Mouse (Mus musculus) liver, embryonic 15.5 days (tissue): Measurements from ENCODE around the gene Tcte1. TPM values are rescaled to one million over a fixed set of nuclear protein-coding genes. Genes with fewer than 3 reads are reported as not detected.
A peak's percentile ranks its signal among the peaks of the same experiment; 100 is the strongest.

Experiments used
- ATAC-seq: fragments of 200-750 bp; cut with Nextera tagmentation; 2 replicates; pipeline ENCODE4 v1.8.0; 2017; ENCODE audit warnings: moderate number of reproducible peaks, mild to moderate bottlenecking, moderate library complexity; ENCODE audit not compliant: insufficient read depth
- H3K27ac ChIP-seq: fragments of 300-500 bp; sonication (generic); replicated peaks from 2 replicates; pipeline ENCODE4 v1.5.1; 2015; ENCODE audit warnings: mild to moderate bottlenecking, inconsistent platforms
- H3K27me3 ChIP-seq: fragments of 300-500 bp; sonication (generic); 2 replicates; pipeline ENCODE4 v1.6.1; 2015; ENCODE audit warnings: mild to moderate bottlenecking, inconsistent platforms
- H3K36me3 ChIP-seq: fragments of 300-500 bp; sonication (generic); replicated peaks from 2 replicates; pipeline ENCODE4 v1.6.1; 2015; ENCODE audit warnings: moderate library complexity, mild to moderate bottlenecking, inconsistent platforms
- H3K4me1 ChIP-seq: fragments of 300-500 bp; sonication (generic); replicated peaks from 2 replicates; pipeline ENCODE4 v1.6.1; 2015; ENCODE audit warnings: inconsistent platforms
- H3K4me2 ChIP-seq: fragments of 300-500 bp; sonication (generic); 2 replicates; pipeline ENCODE4 v1.6.1; 2015; ENCODE audit warnings: moderate library complexity, mild to moderate bottlenecking, inconsistent platforms
- H3K4me3 ChIP-seq: fragments of 300-500 bp; sonication (generic); replicated peaks from 2 replicates; pipeline ENCODE4 v1.5.1; 2015; ENCODE audit warnings: mild to moderate bottlenecking, inconsistent platforms
- H3K9ac ChIP-seq: fragments of 300-500 bp; sonication (generic); 2 replicates; pipeline ENCODE4 v1.6.1; 2015; ENCODE audit warnings: moderate library complexity, mild to moderate bottlenecking, inconsistent platforms
- H3K9me3 ChIP-seq: fragments of 300-500 bp; sonication (generic); replicated peaks from 2 replicates; pipeline ENCODE4 v1.6.1; 2016; ENCODE audit warnings: inconsistent platforms
- WGBS: fragments of 180-500 bp; shearing (Covaris S2); methylation state at CpG from one replicate; pipeline ENCODE4 v1.1.7; 2015; ENCODE audit warnings: mixed read lengths; ENCODE audit not compliant: insufficient replicate concordance; 5-methylcytosine and 5-hydroxymethylcytosine counted together
- polyA plus RNA-seq: library from polyadenylated mRNA; unstranded; fragments of >200 nt; fragmentation: Nextera tagmentation; extraction: Ambion mirVana; gene quantifications from 2 replicates; pipeline ENCODE4 v1.2.1, GENCODE M21; 2015

Gene Tcte1
- polyA plus RNA-seq, 1 experiment from 2014 or later: 0.05 TPM

- H3K4me3 ChIP-seq: peak overlapping the region; percentile 47
- H3K27ac ChIP-seq: no peak overlapping the region
- H3K4me2 ChIP-seq: peak overlapping the region; percentile 71
- H3K9me3 ChIP-seq: no peaks in the 10 kb centered on the region
- H3K27me3 ChIP-seq: peaks cover 93% of the 10 kb centered on the region
- ATAC-seq: no peak
- H3K36me3 ChIP-seq: no peaks in the 10 kb centered on the region
- H3K4me1 ChIP-seq: peaks cover 12% of the 10 kb centered on the region
- no peak overlapping the region for H3K9ac ChIP-seq
- WGBS: 3% methylated on average over 67 of the region's 68 CpGs
Measured at GRCm38 (mm10) chr17:45548541-45549512, 25.6 kb downstream of the Tcte1 start.

GRCm38 (mm10) chr17:45549617-45550181, 26.5 kb downstream of the Tcte1 start, which contains the start of gene Tmem151b:
TSS of gene Tmem151b (minus strand) at chr17:45549677.
- peaks cover 12% of the 10 kb centered on the region for H3K4me1 ChIP-seq
- no peak within 1 kb of the TSS for H3K9ac ChIP-seq
- no peak for ATAC-seq
- H3K4me2 ChIP-seq: peak within 1 kb of the TSS; percentile 71
- WGBS: under 1% methylated on average over 24 of the region's 29 CpGs
- no peak within 1 kb of the TSS for H3K27ac ChIP-seq
- H3K9me3 ChIP-seq: no peaks in the 10 kb centered on the region
- peaks cover 92% of the 10 kb centered on the region for H3K27me3 ChIP-seq
- H3K4me3 ChIP-seq: peak within 1 kb of the TSS; percentile 47
- H3K36me3 ChIP-seq: no peaks in the 10 kb centered on the region

- Histone ChIP-seq H3K36me3 (no peaks in the 10 kb centered on the region), H3K4me2 (no peak overlapping the region), H3K4me3 (no peak overlapping the region), H3K9me3 (no peaks in the 10 kb centered on the region), H3K27ac (no peak overlapping the region), H3K4me1 (peaks cover 17% of the 10 kb centered on the region), H3K9ac (no peak overlapping the region), H3K27me3 (peaks cover 91% of the 10 kb centered on the region)
- WGBS: 30% methylated on average over 5 of the region's 5 CpGs
- ATAC-seq: no peak
Measured at GRCm38 (mm10) chr17:45550253-45550652, 27.0 kb downstream of the Tcte1 start.

DNA sequence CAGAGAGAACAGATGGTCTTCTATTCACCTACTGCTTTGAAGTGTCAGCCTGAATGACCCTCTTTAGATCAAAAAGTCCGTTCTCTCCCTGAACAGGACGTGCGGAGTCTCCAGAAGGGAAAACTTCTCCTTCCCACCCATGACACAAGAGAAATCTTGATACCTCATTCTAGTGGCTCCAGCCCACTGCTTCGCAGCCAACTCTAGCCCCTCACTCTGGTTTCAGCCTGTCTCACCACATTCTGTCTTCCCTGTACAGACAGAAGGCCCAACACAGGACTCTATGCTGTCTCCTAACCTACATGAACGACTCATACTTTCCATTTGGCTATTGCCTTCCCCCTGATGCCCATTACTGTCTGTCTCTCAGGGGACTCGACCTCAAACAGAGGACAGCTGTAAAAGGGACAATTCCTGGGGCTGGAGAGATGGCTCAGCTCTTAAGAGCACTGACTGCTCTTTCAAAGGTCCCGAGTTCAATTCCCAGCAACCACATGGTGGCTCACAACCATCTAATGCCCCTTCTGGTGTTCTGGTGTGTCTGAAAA, 28.1 kb downstream of the Tcte1 start:
- Histone ChIP-seq H3K36me3 (no peaks in the 10 kb centered on the region), H3K9me3 (no peaks in the 10 kb centered on the region), H3K27ac (no peak overlapping the region), H3K9ac (no peak overlapping the region), H3K4me2 (no peak overlapping the region), H3K4me1 (peaks cover 28% of the 10 kb centered on the region), H3K4me3 (no peak overlapping the region), H3K27me3 (peaks cover 91% of the 10 kb centered on the region)
- ATAC-seq: no peak
- 55% methylated on average over 7 of the region's 7 CpGs for WGBS

DNA sequence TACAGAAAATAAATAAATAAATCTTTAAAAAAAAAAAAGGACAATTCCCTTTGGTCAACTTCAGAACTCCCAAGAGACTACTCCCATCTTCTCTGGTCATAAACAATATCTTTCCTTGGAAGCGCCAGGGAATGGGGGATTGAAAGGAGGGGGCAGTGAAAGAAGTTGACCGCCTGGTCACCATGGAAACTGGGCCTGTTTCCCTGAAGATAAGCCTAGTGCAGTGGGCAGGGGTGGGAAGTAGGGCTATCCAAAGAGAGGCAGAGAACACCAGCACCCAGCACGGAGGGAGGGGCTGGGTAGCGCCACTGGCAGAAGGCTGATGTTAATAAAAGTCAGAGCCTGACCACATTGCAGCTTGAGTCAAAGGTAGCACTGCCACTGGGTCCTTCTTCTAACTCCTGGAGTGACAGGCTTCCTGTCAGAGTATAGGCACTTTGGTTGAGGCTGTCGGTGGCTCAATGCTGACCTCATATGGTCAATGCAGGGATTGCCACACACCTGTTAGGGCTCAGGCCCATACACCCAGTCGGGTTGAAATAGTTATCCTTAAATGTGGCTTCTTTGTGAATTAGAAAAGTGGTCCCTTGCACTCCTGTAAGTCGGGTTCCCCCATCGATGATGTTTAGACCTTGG, 28.7 kb downstream of the Tcte1 start:
- no peaks in the 10 kb centered on the region for H3K9me3 ChIP-seq

GRCm38 (mm10) chr17:45553065-45553464, 29.8 kb downstream of the Tcte1 start:
- no peak overlapping the region for H3K9ac ChIP-seq
- WGBS: 75% methylated on average over 3 of the region's 3 CpGs

More for the DNA sequence above, 28.7 kb downstream of the Tcte1 start:
- Histone ChIP-seq H3K9ac (no peak overlapping the region), H3K27me3 (peaks cover 91% of the 10 kb centered on the region), H3K36me3 (no peaks in the 10 kb centered on the region), H3K4me2 (no peak overlapping the region), H3K4me1 (peaks cover 33% of the 10 kb centered on the region), H3K27ac (no peak overlapping the region), H3K4me3 (no peak overlapping the region)
- 5% methylated on average over 8 of the region's 8 CpGs for WGBS
- no peak for ATAC-seq

DNA sequence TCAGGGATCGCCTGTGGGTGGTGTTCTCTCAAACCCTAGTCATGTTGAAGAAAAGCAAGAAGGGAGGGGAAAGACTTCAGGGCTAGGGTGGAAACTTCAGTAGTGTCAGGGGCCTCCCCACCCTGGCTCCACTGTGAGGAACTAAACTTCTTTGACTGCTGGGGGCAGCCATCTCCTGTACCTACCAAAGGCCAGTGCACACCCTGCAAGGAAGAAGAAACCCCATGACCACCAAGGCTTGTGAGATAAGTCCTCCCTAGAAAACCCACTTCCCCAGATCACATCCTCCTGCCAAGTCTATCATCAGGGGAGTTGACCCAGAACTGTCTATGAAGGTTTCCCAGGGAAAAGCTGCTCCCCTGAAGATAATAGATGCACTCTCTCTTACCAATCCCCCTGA, 31.2 kb downstream of the Tcte1 start:
- ATAC-seq: no peak
- Histone ChIP-seq H3K9ac (no peak overlapping the region), H3K4me2 (0 out of 2 replicates have a peak overlapping the region, but pooled peaks have one; percentile 91), H3K9me3 (no peaks in the 10 kb centered on the region), H3K4me3 (no peak overlapping the region), H3K36me3 (no peaks in the 10 kb centered on the region), H3K27ac (no peak overlapping the region), H3K4me1 (peaks cover 40% of the 10 kb centered on the region), H3K27me3 (peaks cover 85% of the 10 kb centered on the region)
- 16% methylated on average over 1 of the region's 1 CpGs for WGBS

More at GRCm38 (mm10) chr17:45553065-45553464, 29.8 kb downstream of the Tcte1 start:
- no peak overlapping the region for H3K27ac ChIP-seq
- peaks cover 43% of the 10 kb centered on the region for H3K4me1 ChIP-seq
- H3K36me3 ChIP-seq: no peaks in the 10 kb centered on the region
- peaks cover 91% of the 10 kb centered on the region for H3K27me3 ChIP-seq
- H3K4me2 ChIP-seq: no peak overlapping the region
- H3K9me3 ChIP-seq: no peaks in the 10 kb centered on the region
- ATAC-seq: no peak
- H3K4me3 ChIP-seq: no peak overlapping the region

DNA sequence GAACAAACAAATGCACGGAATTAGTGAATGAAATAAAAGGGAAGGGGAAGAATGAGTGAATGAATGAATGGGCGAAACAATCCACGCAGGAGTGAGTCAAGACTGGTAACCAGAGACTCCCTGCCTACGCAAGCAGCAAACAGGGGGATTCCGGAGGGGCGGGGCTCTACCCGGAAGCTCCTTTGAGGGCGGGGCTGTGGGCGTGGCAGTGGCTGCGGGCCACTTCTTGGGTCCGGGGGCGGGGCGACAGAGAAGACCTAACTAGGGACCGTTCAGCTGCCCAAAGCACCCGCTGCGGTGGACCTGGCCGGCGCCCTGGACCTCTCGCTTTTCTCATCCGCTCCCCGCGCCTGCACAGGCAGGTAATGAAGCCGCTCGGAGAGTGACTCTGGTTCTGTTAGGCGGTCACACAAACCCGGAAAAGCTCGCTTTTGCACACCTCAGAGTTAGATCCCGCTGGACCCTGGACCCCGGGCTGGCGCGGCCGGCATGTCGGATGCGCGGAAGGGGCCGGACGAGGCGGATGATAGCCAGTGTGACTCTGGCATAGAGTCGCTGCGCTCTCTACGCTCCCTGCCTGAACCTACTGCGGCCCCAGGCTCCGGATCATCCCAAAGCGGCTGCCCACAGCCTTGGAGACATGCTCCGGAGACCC, 32.3 kb downstream of the Tcte1 start, which contains the start of gene Nfkbie:
Gene Nfkbie (plus strand): TSS at position 252 of the 655 bp plus-strand sequence.
- peak within 1 kb of the TSS; percentile 91 for H3K4me2 ChIP-seq
- H3K4me1 ChIP-seq: peaks cover 37% of the 10 kb centered on the region
- H3K27me3 ChIP-seq: peaks cover 73% of the 10 kb centered on the region
- ATAC-seq: peak; percentile 64
- under 1% methylated on average over 45 of the region's 45 CpGs for WGBS
- H3K9ac ChIP-seq: peak within 1 kb of the TSS; percentile 47
- H3K27ac ChIP-seq: no peak within 1 kb of the TSS
- no peaks in the 10 kb centered on the region for H3K9me3 ChIP-seq
- H3K36me3 ChIP-seq: no peaks in the 10 kb centered on the region
- peak within 1 kb of the TSS; percentile 62 for H3K4me3 ChIP-seq

DNA sequence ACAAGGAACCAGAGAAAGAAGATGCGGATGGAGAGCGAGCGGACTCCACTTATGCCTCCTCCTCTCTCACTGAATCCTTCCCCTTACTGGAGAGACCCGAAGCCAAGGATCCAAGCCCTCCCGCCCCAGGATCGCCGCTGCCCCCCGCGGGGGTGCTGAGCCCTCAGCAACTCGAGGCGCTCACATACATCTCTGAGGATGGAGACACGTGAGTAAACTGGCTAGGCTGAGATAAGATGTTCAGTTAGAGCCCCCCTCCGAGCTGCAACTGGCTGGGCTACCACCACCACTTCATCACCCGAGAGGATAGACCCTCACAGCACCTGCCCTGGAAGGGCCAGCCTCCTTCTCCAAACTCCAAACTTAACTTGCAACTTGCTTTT, 32.9 kb downstream of the Tcte1 start:
- peaks cover 68% of the 10 kb centered on the region for H3K27me3 ChIP-seq
- H3K27ac ChIP-seq: no peak overlapping the region
- H3K9ac ChIP-seq: peak overlapping the region; percentile 47
- peaks cover 37% of the 10 kb centered on the region for H3K4me1 ChIP-seq
- no peaks in the 10 kb centered on the region for H3K9me3 ChIP-seq
- H3K36me3 ChIP-seq: no peaks in the 10 kb centered on the region
- no peak for ATAC-seq
- peak overlapping the region; percentile 91 for H3K4me2 ChIP-seq
- WGBS: 2% methylated on average over 14 of the region's 14 CpGs
- H3K4me3 ChIP-seq: peak overlapping the region; percentile 62

GRCm38 (mm10) chr17:45556514-45557245, 33.4 kb downstream of the Tcte1 start:
- Histone ChIP-seq H3K27me3 (peaks cover 62% of the 10 kb centered on the region), H3K9ac (no peak overlapping the region), H3K4me1 (peaks cover 37% of the 10 kb centered on the region), H3K36me3 (no peaks in the 10 kb centered on the region), H3K9me3 (no peaks in the 10 kb centered on the region), H3K4me3 (peak overlapping the region; percentile 62), H3K27ac (0 out of 2 replicates have a peak overlapping the region, but pooled peaks have one; percentile 9), H3K4me2 (peak overlapping the region; percentile 91)
- no peak for ATAC-seq
- 28% methylated on average over 3 of the region's 3 CpGs for WGBS
